Mouse (Mus musculus) midbrain, embryonic 10.5 days (tissue): Measurements from ENCODE around the gene Arid1b. TPM values are rescaled to one million over a fixed set of nuclear protein-coding genes. Genes with fewer than 3 reads are reported as not detected.

Experiments
- DNase-seq: peaks from one replicate; pipeline ENCODE4 v3.0.0-alpha.2; 2017; ENCODE audit warnings: low spot score
- H3K27ac ChIP-seq: fragments of 300-500 bp; sonication (generic); replicated peaks from 2 replicates; pipeline ENCODE4 v1.5.1; 2016; ENCODE audit warnings: mild to moderate bottlenecking
- H3K27me3 ChIP-seq: fragments of 300-500 bp; sonication (generic); 2 replicates; pipeline ENCODE4 v1.6.1; 2016; ENCODE audit warnings: low read depth, mild to moderate bottlenecking; ENCODE audit not compliant: poor library complexity, severe bottlenecking
- H3K36me3 ChIP-seq: fragments of 300-500 bp; sonication (generic); 2 replicates; pipeline ENCODE4 v1.6.1; 2016; ENCODE audit warnings: mild to moderate bottlenecking, moderate library complexity
- H3K4me1 ChIP-seq: fragments of 300-500 bp; sonication (generic); 2 replicates; pipeline ENCODE4 v1.6.1; 2016
- H3K4me3 ChIP-seq: fragments of 300-500 bp; sonication (generic); 2 replicates; pipeline ENCODE4 v1.5.1; 2016; ENCODE audit warnings: mild to moderate bottlenecking, moderate library complexity
- H3K9me3 ChIP-seq: fragments of 300-500 bp; sonication (generic); replicated peaks from 2 replicates; pipeline ENCODE4 v1.6.1; 2016; ENCODE audit warnings: mild to moderate bottlenecking
- WGBS: fragments of 180-500 bp; shearing (Covaris S2); methylation state at CpG from one replicate; pipeline ENCODE4 v1.1.7; 2016; 5-methylcytosine and 5-hydroxymethylcytosine counted together
- polyA plus RNA-seq: library from polyadenylated mRNA; unstranded; fragments of >200 nt; fragmentation: Nextera tagmentation; extraction: Ambion mirVana; gene quantifications from 2 replicates; pipeline ENCODE4 v1.2.1, GENCODE M21; 2016

The Arid1b gene
- polyA plus RNA-seq, 1 experiment from 2014 or later = 8.9 TPM

DNA sequence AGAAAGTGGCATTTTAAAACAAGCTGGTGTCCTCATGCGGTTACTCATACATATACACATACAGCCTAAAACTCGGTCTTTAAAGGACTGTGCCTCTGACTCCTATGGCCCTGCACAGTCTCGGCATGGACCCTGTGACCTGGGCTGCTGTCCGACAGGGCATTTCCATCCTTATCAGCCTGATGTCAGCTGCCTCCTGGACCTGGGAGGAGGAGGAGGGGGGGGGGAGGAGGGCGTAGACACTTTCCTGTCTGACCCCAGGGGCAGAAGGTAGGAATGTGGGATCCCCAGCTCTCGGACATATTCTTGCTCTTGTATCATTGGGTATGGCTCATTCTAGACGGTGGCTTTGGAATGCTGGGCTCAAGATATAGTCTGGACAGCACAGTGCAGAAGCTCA is 16.6 kb downstream of the Arid1b start:
- 0 out of 2 replicates have a peak, but pooled peaks cover 4% of the 10 kb centered on the region for H3K36me3 ChIP-seq
- 80% methylated on average over 7 of the region's 7 CpGs for WGBS
- H3K4me3 ChIP-seq = no peak overlapping the region
- no peak overlapping the region for H3K27ac ChIP-seq
- no peak for DNase-seq
- H3K9me3 ChIP-seq = no peaks in the 10 kb centered on the region
- peaks cover 79% of the 10 kb centered on the region for H3K4me1 ChIP-seq
- H3K27me3 ChIP-seq = no peaks in the 10 kb centered on the region

DNA sequence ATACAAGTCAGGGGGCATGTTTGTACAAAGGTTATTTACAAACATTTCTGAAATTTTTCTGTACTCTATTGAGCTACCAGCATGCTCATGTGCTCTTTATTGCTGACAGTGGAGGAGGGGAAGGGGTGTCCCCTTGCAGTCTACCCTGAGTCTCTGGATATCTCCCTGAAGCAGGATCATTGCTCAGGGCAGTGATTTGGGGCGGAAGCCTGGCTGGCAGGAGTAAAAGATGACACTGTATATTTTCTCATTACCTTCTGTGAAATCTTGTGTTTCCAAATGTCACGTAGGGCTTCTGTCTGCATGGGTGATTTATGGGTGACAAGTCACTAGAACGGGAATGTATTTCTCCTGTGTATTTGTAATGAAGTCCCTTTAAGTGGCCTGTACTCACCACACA is 18.0 kb downstream of the Arid1b start:
- DNase-seq = no peak
- no peaks in the 10 kb centered on the region for H3K27me3 ChIP-seq
- WGBS = 91% methylated on average over 3 of the region's 3 CpGs
- no peak overlapping the region for H3K27ac ChIP-seq
- H3K4me1 ChIP-seq = peaks cover 66% of the 10 kb centered on the region
- no peak overlapping the region for H3K4me3 ChIP-seq
- H3K36me3 ChIP-seq = 0 out of 2 replicates have a peak, but pooled peaks cover 4% of the 10 kb centered on the region
- H3K9me3 ChIP-seq = no peaks in the 10 kb centered on the region

DNA sequence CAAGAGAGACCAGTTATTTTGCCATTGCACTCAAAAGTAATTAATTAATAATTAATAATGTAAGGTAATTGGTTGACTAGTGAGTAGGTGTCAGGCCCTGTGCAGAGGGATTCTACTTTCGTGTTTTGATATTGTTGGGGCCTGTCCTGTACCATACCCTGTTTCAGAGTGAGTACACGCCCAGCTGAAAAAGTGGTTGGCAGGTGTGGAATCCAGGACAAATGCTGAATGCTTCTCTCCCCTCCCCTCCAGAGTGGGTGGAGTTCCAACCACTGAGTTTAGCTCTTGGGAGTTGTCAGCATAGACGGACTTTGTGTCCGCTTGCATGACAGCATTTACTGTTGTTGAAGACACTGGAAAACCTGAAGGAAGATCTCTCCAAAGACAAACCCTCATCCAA is 18.4 kb downstream of the Arid1b start:
- H3K9me3 ChIP-seq = no peaks in the 10 kb centered on the region
- no peaks in the 10 kb centered on the region for H3K27me3 ChIP-seq
- no peak for DNase-seq
- H3K36me3 ChIP-seq = 0 out of 2 replicates have a peak, but pooled peaks cover 4% of the 10 kb centered on the region
- 75% methylated on average over 4 of the region's 4 CpGs for WGBS
- H3K4me1 ChIP-seq = peaks cover 62% of the 10 kb centered on the region
- no peak overlapping the region for H3K4me3 ChIP-seq
- no peak overlapping the region for H3K27ac ChIP-seq

DNA sequence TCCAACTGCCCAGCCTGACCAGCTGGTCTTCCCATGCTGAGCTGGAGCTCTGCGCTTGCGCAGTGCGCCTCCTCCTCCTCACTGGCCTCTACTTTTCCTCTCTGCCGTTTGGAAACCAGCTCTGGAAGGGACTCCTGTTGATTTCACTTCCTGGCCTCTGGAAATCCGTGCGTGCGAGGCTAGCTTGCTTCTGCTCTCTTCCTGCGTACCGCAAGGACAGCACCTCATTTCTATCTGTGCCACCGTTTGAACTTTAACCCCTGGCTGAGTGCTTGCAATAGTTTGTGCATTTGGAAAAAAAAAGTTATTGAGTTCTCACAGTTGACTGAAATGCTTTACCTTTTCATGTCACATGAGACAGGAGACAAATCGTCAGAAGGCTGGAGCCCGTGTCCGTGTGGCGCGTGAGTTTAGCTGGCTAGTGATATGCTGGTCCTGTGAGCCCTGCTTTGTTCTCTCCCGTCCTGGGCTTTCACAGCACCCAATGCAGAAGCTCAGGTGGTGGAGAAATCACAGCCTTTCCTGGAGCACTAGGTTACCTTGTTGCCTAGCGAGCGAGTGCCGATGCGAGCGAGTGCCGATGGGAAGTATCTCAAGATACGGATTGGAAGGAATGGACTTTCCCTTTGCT is 20.3 kb downstream of the Arid1b start:
- H3K9me3 ChIP-seq = no peaks in the 10 kb centered on the region
- H3K4me1 ChIP-seq = peaks cover 45% of the 10 kb centered on the region
- H3K36me3 ChIP-seq = peaks cover 11% of the 10 kb centered on the region
- no peak for DNase-seq
- no peaks in the 10 kb centered on the region for H3K27me3 ChIP-seq
- no peak overlapping the region for H3K27ac ChIP-seq
- WGBS = 82% methylated on average over 23 of the region's 23 CpGs
- H3K4me3 ChIP-seq = no peak overlapping the region

DNA sequence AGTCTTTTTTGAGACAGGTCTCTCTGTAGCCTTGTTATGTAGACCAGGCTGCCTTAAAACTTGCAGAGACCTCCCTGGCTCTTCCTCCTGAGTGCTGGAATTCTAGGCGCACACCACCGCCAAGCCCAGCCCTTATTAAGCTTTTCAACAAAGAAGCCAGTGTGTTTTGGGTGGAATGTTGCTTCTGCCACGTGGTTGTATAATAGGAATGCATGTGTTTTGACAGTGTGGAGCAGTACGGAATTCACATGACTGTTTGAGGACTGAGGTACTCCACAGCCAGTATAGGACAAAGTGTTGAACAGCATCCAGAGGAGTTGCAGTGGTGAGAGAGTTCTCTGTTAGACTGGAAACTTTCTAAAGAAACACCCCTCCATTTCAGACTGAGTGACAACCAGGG is 22.3 kb downstream of the Arid1b start:
- Histone ChIP-seq H3K27me3 (no peaks in the 10 kb centered on the region), H3K9me3 (no peaks in the 10 kb centered on the region), H3K4me3 (no peak overlapping the region), H3K36me3 (peaks cover 12% of the 10 kb centered on the region), H3K27ac (no peak overlapping the region), H3K4me1 (peaks cover 40% of the 10 kb centered on the region)
- 74% methylated on average over 4 of the region's 4 CpGs for WGBS
- DNase-seq = no peak

DNA sequence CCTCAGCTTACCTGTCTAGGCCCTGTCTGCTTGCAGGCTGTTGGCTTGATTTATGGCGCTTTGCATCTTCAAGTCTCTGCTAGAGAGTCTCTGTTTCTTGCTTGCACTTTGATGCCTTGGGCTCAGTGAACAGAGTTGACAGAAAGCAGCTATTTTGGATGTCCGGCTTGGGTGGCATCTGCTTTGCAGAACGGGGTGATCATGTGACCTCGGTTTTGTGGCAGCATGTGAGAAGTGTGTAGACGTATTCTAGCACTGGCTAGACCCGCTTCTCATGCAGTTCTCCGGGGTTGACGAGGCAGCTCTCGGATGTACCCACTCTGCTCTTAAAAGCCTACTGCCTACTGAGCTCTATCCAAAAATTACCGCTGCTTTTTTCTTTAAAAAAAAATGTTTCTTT is 22.9 kb downstream of the Arid1b start:
- peaks cover 42% of the 10 kb centered on the region for H3K4me1 ChIP-seq
- H3K9me3 ChIP-seq = no peaks in the 10 kb centered on the region
- peaks cover 12% of the 10 kb centered on the region for H3K36me3 ChIP-seq
- H3K27ac ChIP-seq = no peak overlapping the region
- H3K27me3 ChIP-seq = no peaks in the 10 kb centered on the region
- 94% methylated on average over 10 of the region's 10 CpGs for WGBS
- DNase-seq = no peak
- no peak overlapping the region for H3K4me3 ChIP-seq

DNA sequence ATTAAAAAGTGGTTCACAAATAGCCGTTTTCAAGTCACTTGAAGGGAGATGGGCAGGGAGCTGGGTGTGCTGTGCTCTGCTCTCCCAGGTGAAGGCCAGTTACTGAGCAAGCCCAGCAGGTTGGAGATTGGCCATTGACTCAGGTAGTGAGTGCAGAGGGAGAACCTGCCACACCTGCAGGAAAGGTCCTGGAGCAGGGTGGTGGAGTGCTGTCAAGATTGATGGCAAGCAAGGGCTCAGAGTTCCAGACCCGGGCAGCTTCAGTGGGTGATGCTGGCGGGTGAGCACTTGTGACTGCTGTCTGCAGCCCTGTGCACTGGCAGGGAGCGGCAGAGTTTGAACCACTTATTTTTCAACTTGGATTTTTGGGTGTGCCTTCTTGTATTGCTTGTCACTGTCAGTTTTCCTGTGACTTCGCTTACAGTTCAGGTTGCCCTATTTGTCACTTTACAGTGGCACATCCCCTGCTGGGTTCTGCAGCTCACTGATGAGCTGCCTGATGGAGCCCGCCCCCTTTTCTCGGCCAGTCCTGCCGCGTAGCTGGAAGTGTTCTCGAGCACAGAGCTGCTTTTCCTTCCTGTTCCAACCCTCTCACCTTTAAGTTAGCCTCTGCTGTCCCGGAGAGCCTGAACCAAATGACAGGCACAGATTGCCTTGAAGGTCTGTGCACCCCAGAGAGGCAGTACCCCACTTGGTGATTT is 27.3 kb downstream of the Arid1b start:
- Histone ChIP-seq H3K4me1 (peaks cover 36% of the 10 kb centered on the region), H3K9me3 (no peaks in the 10 kb centered on the region), H3K27me3 (no peaks in the 10 kb centered on the region), H3K36me3 (peaks cover 8% of the 10 kb centered on the region), H3K4me3 (no peak overlapping the region), H3K27ac (no peak overlapping the region)
- 39% methylated on average over 11 of the region's 11 CpGs for WGBS
- no peak for DNase-seq

DNA sequence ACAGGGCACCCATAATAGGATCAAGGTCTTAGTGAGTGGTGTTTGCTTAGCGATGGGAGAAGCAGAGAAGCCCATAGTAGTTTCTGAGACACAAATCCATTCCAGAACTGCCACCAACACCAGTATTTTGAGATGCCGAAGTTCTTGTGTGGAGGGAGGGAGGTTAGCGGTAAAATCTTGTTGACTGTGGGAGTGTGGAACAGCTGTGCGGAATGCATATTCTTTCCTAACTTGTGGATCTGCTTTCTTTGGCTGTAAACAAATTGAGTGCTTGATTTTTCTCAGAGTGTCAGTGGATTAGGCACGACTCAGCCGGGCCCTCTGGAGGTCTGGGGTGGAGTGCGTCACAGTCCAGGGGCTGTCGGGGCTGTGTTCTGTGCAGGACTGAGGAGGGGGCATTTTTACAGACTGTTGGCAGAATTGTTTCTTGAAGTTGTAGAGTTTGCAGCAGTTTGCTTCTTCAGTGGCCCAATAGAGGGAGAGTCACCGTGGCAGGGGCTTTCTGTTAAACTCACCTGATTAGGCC is 27.9 kb downstream of the Arid1b start:
- no peaks in the 10 kb centered on the region for H3K27me3 ChIP-seq
- no peak overlapping the region for H3K27ac ChIP-seq
- peaks cover 8% of the 10 kb centered on the region for H3K36me3 ChIP-seq
- H3K9me3 ChIP-seq = no peaks in the 10 kb centered on the region
- peaks cover 36% of the 10 kb centered on the region for H3K4me1 ChIP-seq
- H3K4me3 ChIP-seq = no peak overlapping the region
- DNase-seq = no peak
- 66% methylated on average over 9 of the region's 9 CpGs for WGBS

DNA sequence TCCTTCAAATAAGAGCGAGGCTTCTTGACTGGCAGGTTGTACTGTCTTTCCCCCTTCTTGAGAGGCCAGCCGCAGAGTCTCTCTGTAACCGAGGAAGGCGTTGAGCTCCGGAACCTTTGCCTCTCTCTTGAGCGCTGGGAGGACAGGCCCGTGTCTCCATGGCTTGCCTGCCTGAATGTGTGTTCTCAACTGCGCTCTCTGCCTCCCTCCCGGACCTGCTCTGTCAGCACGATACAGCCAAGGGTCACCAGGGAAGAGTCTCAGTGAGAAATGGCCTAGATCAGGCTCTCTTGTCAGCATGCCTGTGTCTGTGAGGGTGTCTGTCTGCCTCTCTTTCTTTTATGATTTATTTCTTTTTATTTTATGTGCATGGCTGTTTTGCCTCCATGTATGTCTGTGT is 29.6 kb downstream of the Arid1b start:
- H3K9me3 ChIP-seq = no peaks in the 10 kb centered on the region
- no peak overlapping the region for H3K4me3 ChIP-seq
- no peaks in the 10 kb centered on the region for H3K27me3 ChIP-seq
- peaks cover 36% of the 10 kb centered on the region for H3K4me1 ChIP-seq
- no peak overlapping the region for H3K27ac ChIP-seq
- 83% methylated on average over 10 of the region's 10 CpGs for WGBS
- H3K36me3 ChIP-seq = peaks cover 8% of the 10 kb centered on the region
- no peak for DNase-seq

DNA sequence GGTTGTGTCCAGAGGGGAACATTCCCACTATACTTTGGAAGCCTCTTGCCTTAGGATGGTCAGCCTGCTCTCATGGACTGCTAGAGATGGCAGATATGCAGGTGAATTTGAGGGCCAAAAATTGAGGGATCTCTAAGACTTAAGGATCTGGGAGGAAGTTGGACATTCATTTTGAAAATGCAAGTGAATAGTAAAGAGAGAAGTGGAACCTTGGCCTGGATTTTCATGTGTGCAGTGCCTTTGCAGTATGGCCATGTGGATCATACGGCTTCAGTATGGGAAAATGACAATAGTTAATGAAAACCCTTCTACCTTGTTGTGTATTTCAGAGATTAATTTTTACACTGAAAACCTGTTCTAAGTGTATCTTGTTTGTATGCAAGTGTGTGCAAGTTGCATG is 31.3 kb downstream of the Arid1b start:
- 95% methylated on average over 1 of the region's 1 CpGs for WGBS

DNA sequence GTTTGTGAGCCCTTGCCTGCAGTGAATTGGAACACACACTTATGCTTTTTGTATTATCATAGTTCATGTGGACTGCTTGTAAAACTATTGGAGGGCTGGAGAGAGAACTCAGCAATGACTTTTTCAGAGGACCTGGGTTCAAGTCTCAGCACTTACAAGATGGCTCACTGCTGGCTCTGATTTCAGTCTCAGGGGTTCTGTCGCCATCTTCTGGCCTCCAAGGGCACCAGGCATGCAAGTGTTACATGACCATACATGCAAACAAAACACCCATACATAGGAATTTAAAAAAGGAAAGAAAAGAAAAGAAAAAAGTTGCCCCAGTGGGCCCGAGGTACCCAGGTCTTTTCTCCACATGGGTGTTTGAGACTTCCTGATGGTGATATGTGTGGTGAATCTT is 32.4 kb downstream of the Arid1b start:
- H3K4me3 ChIP-seq = no peak overlapping the region
- no peak overlapping the region for H3K27ac ChIP-seq
- no peaks in the 10 kb centered on the region for H3K36me3 ChIP-seq
- 63% methylated on average over 2 of the region's 2 CpGs for WGBS
- no peak for DNase-seq
- peaks cover 33% of the 10 kb centered on the region for H3K4me1 ChIP-seq
- H3K27me3 ChIP-seq = no peaks in the 10 kb centered on the region
- H3K9me3 ChIP-seq = no peaks in the 10 kb centered on the region

More for the DNA sequence above, 31.3 kb downstream of the Arid1b start:
- Histone ChIP-seq H3K27ac (no peak overlapping the region), H3K4me3 (no peak overlapping the region), H3K27me3 (no peaks in the 10 kb centered on the region), H3K9me3 (no peaks in the 10 kb centered on the region), H3K4me1 (peaks cover 42% of the 10 kb centered on the region), H3K36me3 (no peaks in the 10 kb centered on the region)
- no peak for DNase-seq

DNA sequence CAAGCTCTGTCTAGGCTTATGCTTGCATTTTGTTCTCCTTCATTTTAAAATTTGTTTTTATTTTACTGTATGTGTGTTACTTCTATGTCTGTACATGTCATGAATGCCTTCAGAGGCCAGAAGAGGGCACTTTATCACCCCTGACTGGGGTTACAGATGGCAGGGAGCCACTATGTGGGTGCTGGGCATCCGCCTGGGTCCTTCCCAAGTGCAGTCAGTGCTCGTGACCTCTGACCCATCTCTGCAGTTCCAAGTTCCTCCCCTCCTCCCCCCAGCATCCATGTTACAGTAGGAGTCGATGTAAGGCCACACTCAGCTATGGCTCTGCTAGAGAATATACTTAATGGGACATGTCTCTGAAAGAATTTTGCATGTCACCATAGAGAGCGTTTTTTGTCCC is 35.0 kb downstream of the Arid1b start:
- no peak overlapping the region for H3K4me3 ChIP-seq
- DNase-seq = no peak
- peaks cover 12% of the 10 kb centered on the region for H3K4me1 ChIP-seq
- H3K9me3 ChIP-seq = no peaks in the 10 kb centered on the region
- H3K27ac ChIP-seq = no peak overlapping the region
- no peaks in the 10 kb centered on the region for H3K36me3 ChIP-seq
- 93% methylated on average over 4 of the region's 4 CpGs for WGBS
- no peaks in the 10 kb centered on the region for H3K27me3 ChIP-seq

DNA sequence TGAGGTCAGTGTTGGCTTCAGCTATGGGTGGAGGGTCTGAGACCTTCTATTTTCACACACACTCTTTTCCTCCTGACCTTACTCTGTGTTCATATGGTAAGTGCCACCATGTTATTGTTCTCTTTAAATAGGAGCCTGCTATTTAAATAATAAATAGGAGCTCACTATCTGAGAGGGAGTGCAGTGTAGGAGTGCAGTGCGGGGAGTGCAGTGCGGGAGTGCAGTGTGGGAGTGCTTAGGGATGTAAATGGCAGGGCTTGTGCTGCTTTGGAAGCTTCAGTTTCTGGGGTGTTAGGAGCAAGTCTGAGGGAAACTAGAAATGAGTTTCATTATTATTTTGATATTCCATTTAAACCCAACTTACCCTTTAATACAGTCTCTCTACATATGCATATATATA is 36.2 kb downstream of the Arid1b start:
- H3K9me3 ChIP-seq = no peaks in the 10 kb centered on the region
- 89% methylated on average over 2 of the region's 2 CpGs for WGBS
- no peak for DNase-seq

More for the DNA sequence above, 36.2 kb downstream of the Arid1b start:
- H3K4me3 ChIP-seq = no peak overlapping the region
- peaks cover 12% of the 10 kb centered on the region for H3K4me1 ChIP-seq
- no peaks in the 10 kb centered on the region for H3K36me3 ChIP-seq
- H3K27ac ChIP-seq = no peak overlapping the region
- no peaks in the 10 kb centered on the region for H3K27me3 ChIP-seq
